In the genomic region with DNA sequence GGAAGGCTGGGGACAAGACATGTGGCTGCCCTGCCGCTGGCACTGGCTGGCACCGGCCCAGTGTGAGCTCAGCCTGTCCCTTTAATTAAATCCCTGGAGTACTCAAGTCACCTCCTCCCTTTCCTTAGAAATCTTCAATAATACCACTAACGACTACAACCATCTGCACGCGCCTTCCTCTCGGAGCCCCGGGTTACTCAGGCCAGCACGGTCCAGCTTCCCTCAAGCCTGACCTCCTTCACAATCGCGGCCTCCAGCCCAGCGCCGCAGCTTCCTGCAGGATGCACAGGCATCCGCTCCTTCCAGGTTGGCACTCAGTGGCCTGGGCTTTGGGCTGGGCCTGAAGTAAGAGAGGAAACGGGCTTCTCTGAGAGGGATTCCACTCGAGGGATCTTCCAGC, we compare ENCODE assay signal across 8 mouse cellular contexts. TPM values are rescaled to one million over a fixed set of nuclear protein-coding genes. Genes with fewer than 3 reads are reported as not detected.
A peak's percentile ranks its signal among the peaks of the same experiment; 100 is the strongest.
DNase-seq lines count a peak whose midpoint lies in the region; ATAC-seq and TF ChIP-seq lines count a peak whose summit lies in the region.

No protein-coding gene starts in this region.

- no peak overlapping the region for H3K9ac ChIP-seq in liver, adult 2 months (ENCODE audit: low read depth, low read length)

- no peaks in the 10 kb centered on the region for H3K27me3 ChIP-seq in liver, adult 2 months (ENCODE audit: control insufficient read depth, insufficient read depth, low read length)

- DNase-seq in MN1 (ENCODE audit: low spot score) = peak; percentile 14
- peak; percentile 31 for DNase-seq in embryo, embryonic 10.5 days (ENCODE audit: low spot score)
- DNase-seq in heart, postnatal 10 days = peak; percentile 67 to 74
- no peak for DNase-seq in liver, adult 2 months (ENCODE audit: extremely low read depth, low read depth, low spot score)
- peak; percentile 46 for DNase-seq in retina, postnatal 1 day
- DNase-seq in urinary bladder, adult 2 months (ENCODE audit: low spot score) = no peak
- DNase-seq in layer of hippocampus, adult 18-20 months (ENCODE audit: low spot score in 2 of 2) = no peak

- no peak for TF ChIP-seq POLR2A in liver, adult 2 months (IDR thresholded peaks at IDR 0.05; ENCODE audit: extremely low read depth, insufficient read depth, low read length)

- intact Hi-C loops in heart, postnatal 10 days (cut with DNase I) = no loop called here

- no peaks in the 10 kb centered on the region for H3K4me1 ChIP-seq in liver, adult 2 months (ENCODE audit: control insufficient read depth, insufficient read depth, low read length)

- H3K36me3 ChIP-seq in liver, adult 2 months (ENCODE audit: control insufficient read depth, insufficient read depth, low read length) = no peaks in the 10 kb centered on the region

- peak overlapping the region; percentile 48; the same call in 1 of the 2 replicates for H3K27ac ChIP-seq in liver, adult 2 months (replicated peaks; ENCODE audit: insufficient read depth, low read depth, low read length)

- no peak overlapping the region for H3K4me3 ChIP-seq in liver, adult 2 months (ENCODE audit: insufficient read depth, low read depth, low read length)

- no peak for TF ChIP-seq CTCF in liver, adult 2 months (IDR thresholded peaks at IDR 0.05; ENCODE audit: low read depth, low read length)

- no peaks in the 10 kb centered on the region for H3K79me2 ChIP-seq in liver, adult 2 months (ENCODE audit: control insufficient read depth, insufficient read depth, low read length)

- WGBS in liver, adult 2 months = 78% methylated on average over 15 of the region's 15 CpGs

- ATAC-seq in cerebellum, adult (ENCODE audit: insufficient number of reproducible peaks, low FRiP score, low TSS enrichment) = no peak

RNA-seq across cellular contexts. Expression of a gene that starts 22.3 kb away (rescaled TPM):
- 10 to 100 TPM; 22.2 to 22.3 TPM for total RNA-seq in heart, postnatal 10 days (2021)
- 81.9 and 156 TPM in 2 replicates for total RNA-seq in liver, adult 2 months (2014; rRNA removed)
- polyA plus RNA-seq in liver, adult 2 months (2012; rRNA removed) = 172 and 199 TPM in 2 replicates
- polyA plus RNA-seq in urinary bladder, adult 2 months (2012; rRNA removed) = 313 and 327 TPM in 2 replicates
- total RNA-seq in layer of hippocampus, adult 18-20 months (2021) = 10 to 100 TPM; 84.9 to 98.6 TPM

Comparison
In these comparisons a context has a peak if more than half of its experiments do, and no peak if none do; other contexts are left out.
1. DNase-seq: peak in MN1 (single experiment), embryo, embryonic 10.5 days (single experiment), heart, postnatal 10 days (2 of 2) and retina, postnatal 1 day (single experiment); none in liver, adult 2 months (single experiment), urinary bladder, adult 2 months (single experiment) and layer of hippocampus, adult 18-20 months (0 of 2).